Mouse (Mus musculus) small intestine, adult 2 months (tissue): Measurements from ENCODE around the gene 9030025P20Rik. TPM values are rescaled to one million over a fixed set of nuclear protein-coding genes. Genes with fewer than 3 reads are reported as not detected.

Experiments
- polyA plus RNA-seq: library from polyadenylated mRNA; depleted of rRNA; stranded (reverse); fragments of >200 nt; gene quantifications from 2 replicates; pipeline ENCODE4 v1.2.3, GENCODE M21; 2012; rRNA removed

Gene 9030025P20Rik
- polyA plus RNA-seq, 1 experiment, result 6.1 TPM

Other genes starting within 250 kb of the 9030025P20Rik start
- gene Wdr27, start 35.3 kb upstream of the 9030025P20Rik start, polyA plus RNA-seq, result 0.63 and 1.8 TPM in 2 replicates
- gene 1600012H06Rik, start 35.3 kb upstream of the 9030025P20Rik start, polyA plus RNA-seq, result 5.7 and 10.3 TPM in 2 replicates
- gene Phf10, start 17.2 kb upstream of the 9030025P20Rik start, polyA plus RNA-seq, result 3.4 and 7.4 TPM in 2 replicates
- not detected in 2 replicates for gene Gm3417, start 322 bp downstream of the 9030025P20Rik start, polyA plus RNA-seq
- 0.15 and 0.24 TPM in 2 replicates for gene Gm3435, start 31.7 kb downstream of the 9030025P20Rik start, polyA plus RNA-seq
- 6.0 and 18.9 TPM in 2 replicates for gene Ermard, start 62.7 kb downstream of the 9030025P20Rik start, polyA plus RNA-seq
- not detected in 2 replicates for gene Tcte3, start 63.0 kb downstream of the 9030025P20Rik start, polyA plus RNA-seq
- gene Gm3448, start 63.1 kb downstream of the 9030025P20Rik start, polyA plus RNA-seq, result 0.11 and 0.14 TPM in 2 replicates